Mouse (Mus musculus): Measurements from ENCODE around the gene Gm10491. TPM values are rescaled to one million over a fixed set of nuclear protein-coding genes. Genes with fewer than 3 reads are reported as not detected.
"Not testable (repeated sequence)": the region's sequence is repeated elsewhere in the genome, so short reads cannot be mapped to it uniquely, and the experiment has no call there.

Gene Gm10491
- not detected in 2 replicates for polyA plus RNA-seq (2012; rRNA removed)

GRCm38 (mm10) chrX:7907735-7908134 is at the start of gene Gm10491:
TSS of gene Gm10491 (minus strand) at chrX:7907835.
- no peak for DNase-seq (ENCODE audit: extremely low spot score in 1 of 2, low spot score in 1 of 2)

GRCm38 (mm10) chrX:7950091-7950490 is 42.5 kb upstream of the Gm10491 start:
- DNase-seq (ENCODE audit: extremely low spot score in 1 of 2, low spot score in 1 of 2): no peak

GRCm38 (mm10) chrX:7947900-7948492 is 40.4 kb upstream of the Gm10491 start:
- peak; percentile 93 to 95 for DNase-seq (ENCODE audit: extremely low spot score in 1 of 2, low spot score in 1 of 2)

- no peak for DNase-seq (ENCODE audit: extremely low spot score in 1 of 2, low spot score in 1 of 2)
These were observed 39.7 kb upstream of the Gm10491 start, which contains the start of gene Hdac6 for GRCm38 (mm10) chrX:7947108-7947899. TSS of gene Hdac6 (minus strand) at chrX:7947889.

GRCm38 (mm10) chrX:7945618-7946017 is 38.0 kb upstream of the Gm10491 start:
- no peak for DNase-seq (ENCODE audit: extremely low spot score in 1 of 2, low spot score in 1 of 2)

- no peak for DNase-seq (ENCODE audit: extremely low spot score in 1 of 2, low spot score in 1 of 2)
These were observed 30.0 kb upstream of the Gm10491 start for GRCm38 (mm10) chrX:7937667-7938066.

GRCm38 (mm10) chrX:7936874-7937273 is 29.2 kb upstream of the Gm10491 start:
- DNase-seq (ENCODE audit: extremely low spot score in 1 of 2, low spot score in 1 of 2): no peak

GRCm38 (mm10) chrX:7928270-7928790 is 20.7 kb upstream of the Gm10491 start, which contains the start of gene Eras:
TSS of gene Eras (minus strand) at chrX:7928607.
- DNase-seq (ENCODE audit: extremely low spot score in 1 of 2, low spot score in 1 of 2): no peak

GRCm38 (mm10) chrX:7927116-7927515 is 19.5 kb upstream of the Gm10491 start:
- DNase-seq (ENCODE audit: extremely low spot score in 1 of 2, low spot score in 1 of 2): no peak

- DNase-seq (ENCODE audit: extremely low spot score in 1 of 2, low spot score in 1 of 2): no peak
These were observed 18.6 kb upstream of the Gm10491 start for GRCm38 (mm10) chrX:7926266-7926665.

- no peak for DNase-seq (ENCODE audit: extremely low spot score in 1 of 2, low spot score in 1 of 2)
These were observed 14.4 kb upstream of the Gm10491 start for GRCm38 (mm10) chrX:7922032-7922431.

- peak in 1 of 2 experiments; percentile 41 for DNase-seq (ENCODE audit: extremely low spot score in 1 of 2, low spot score in 1 of 2)
These were observed 12.2 kb upstream of the Gm10491 start, which contains the start of gene Pcsk1n for GRCm38 (mm10) chrX:7919601-7920383. TSS of gene Pcsk1n (plus strand) at chrX:7919822.

GRCm38 (mm10) chrX:7917960-7918359 is 10.3 kb upstream of the Gm10491 start:
- DNase-seq (ENCODE audit: extremely low spot score in 1 of 2, low spot score in 1 of 2): not testable (repeated sequence)

GRCm38 (mm10) chrX:7915669-7916068 is 8.0 kb upstream of the Gm10491 start:
- DNase-seq (ENCODE audit: extremely low spot score in 1 of 2, low spot score in 1 of 2): not testable (repeated sequence)

GRCm38 (mm10) chrX:7910473-7910872 is 2.8 kb upstream of the Gm10491 start:
- no peak for DNase-seq (ENCODE audit: extremely low spot score in 1 of 2, low spot score in 1 of 2)

- not testable (repeated sequence) for DNase-seq (ENCODE audit: extremely low spot score in 1 of 2, low spot score in 1 of 2)
These were observed 1.6 kb upstream of the Gm10491 start, which contains the start of gene Gm10490 for GRCm38 (mm10) chrX:7909242-7909641. TSS of gene Gm10490 (plus strand) at chrX:7909542.

- DNase-seq (ENCODE audit: extremely low spot score in 1 of 2, low spot score in 1 of 2): no peak
These were observed 3.2 kb downstream of the Gm10491 start for GRCm38 (mm10) chrX:7904441-7904840.

GRCm38 (mm10) chrX:7898880-7899874 is 8.5 kb downstream of the Gm10491 start, which contains the start of the genes Pqbp1 and Timm17b:
TSS of gene Pqbp1 (minus strand) at chrX:7899269.
TSS of gene Timm17b (plus strand) at chrX:7899357.
- peak; percentile 81 to 89 for DNase-seq (ENCODE audit: extremely low spot score in 1 of 2, low spot score in 1 of 2)

- DNase-seq (ENCODE audit: extremely low spot score in 1 of 2, low spot score in 1 of 2): no peak
These were observed 9.4 kb downstream of the Gm10491 start for GRCm38 (mm10) chrX:7898211-7898610.
